Mouse (Mus musculus) midbrain, embryonic 15.5 days (tissue): Measurements from ENCODE around the gene Gart. TPM values are rescaled to one million over a fixed set of nuclear protein-coding genes. Genes with fewer than 3 reads are reported as not detected.

Source experiments
- ATAC-seq: fragments of 200-750 bp; cut with Nextera tagmentation; replicated peaks from 2 replicates; pipeline ENCODE4 v1.8.0; 2017; ENCODE audit warnings: moderate TSS enrichment
- H3K27ac ChIP-seq: fragments of 300-500 bp; sonication (generic); 2 replicates; pipeline ENCODE4 v1.5.1; 2015; ENCODE audit warnings: mild to moderate bottlenecking, inconsistent platforms
- H3K27me3 ChIP-seq: fragments of 300-500 bp; sonication (generic); replicated peaks from 2 replicates; pipeline ENCODE4 v1.6.1; 2015; ENCODE audit warnings: inconsistent platforms
- H3K36me3 ChIP-seq: fragments of 300-500 bp; sonication (generic); replicated peaks from 2 replicates; pipeline ENCODE4 v1.6.1; 2015; ENCODE audit warnings: inconsistent platforms
- H3K4me1 ChIP-seq: fragments of 300-500 bp; sonication (generic); 2 replicates; pipeline ENCODE4 v1.6.1; 2015; ENCODE audit warnings: inconsistent platforms
- H3K4me2 ChIP-seq: fragments of 300-500 bp; sonication (generic); 2 replicates; pipeline ENCODE4 v1.6.1; 2015; ENCODE audit warnings: inconsistent platforms, mild to moderate bottlenecking, moderate library complexity
- H3K4me3 ChIP-seq: fragments of 300-500 bp; sonication (generic); 2 replicates; pipeline ENCODE4 v1.5.1; 2015; ENCODE audit warnings: mild to moderate bottlenecking, inconsistent platforms
- H3K9ac ChIP-seq: fragments of 300-500 bp; sonication (generic); 2 replicates; pipeline ENCODE4 v1.6.1; 2015; ENCODE audit warnings: mild to moderate bottlenecking, inconsistent platforms
- H3K9me3 ChIP-seq: fragments of 300-500 bp; sonication (generic); 2 replicates; pipeline ENCODE4 v1.6.1; 2016; ENCODE audit warnings: inconsistent platforms
- WGBS: fragments of 180-500 bp; shearing (Covaris S2); methylation state at CpG from one replicate; pipeline ENCODE4 v1.1.7; 2015; ENCODE audit warnings: mixed read lengths; 5-methylcytosine and 5-hydroxymethylcytosine counted together
- polyA plus RNA-seq: library from polyadenylated mRNA; unstranded; fragments of >200 nt; fragmentation: Nextera tagmentation; extraction: Ambion mirVana; gene quantifications from 2 replicates; pipeline ENCODE4 v1.2.1, GENCODE M21; 2015

Gart gene
- polyA plus RNA-seq, 1 experiment from 2014 or later = 62.0 TPM

DNA sequence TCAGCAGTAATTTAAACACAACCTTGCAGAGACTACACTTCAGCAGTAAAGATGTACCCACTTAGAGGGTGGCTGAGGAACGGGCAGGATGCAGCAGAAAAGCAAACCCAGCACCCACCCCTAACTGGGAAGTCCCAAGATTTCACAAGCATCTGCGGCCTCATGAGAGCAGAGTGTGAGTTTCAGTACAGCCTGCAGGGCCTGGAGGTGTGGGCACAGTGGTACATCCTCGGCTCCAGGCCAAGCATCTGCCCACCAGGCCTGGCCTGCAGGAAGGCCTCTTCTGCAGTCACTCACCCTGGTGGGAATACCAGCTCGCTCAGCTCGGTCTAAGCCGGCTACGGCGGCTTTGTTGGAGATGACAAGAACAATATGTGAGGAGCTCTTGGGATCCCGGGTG is 23.7 kb downstream of the Gart start:
- no peak for ATAC-seq
- no peak overlapping the region for H3K27ac ChIP-seq
- H3K9ac ChIP-seq = no peak overlapping the region
- peaks cover 35% of the 10 kb centered on the region for H3K36me3 ChIP-seq
- H3K9me3 ChIP-seq = no peaks in the 10 kb centered on the region
- 96% methylated on average over 9 of the region's 9 CpGs for WGBS
- peaks cover 3% of the 10 kb centered on the region; the same call in 1 of the 2 replicates for H3K4me1 ChIP-seq
- H3K4me3 ChIP-seq = no peak overlapping the region
- H3K27me3 ChIP-seq = no peaks in the 10 kb centered on the region
- no peak overlapping the region for H3K4me2 ChIP-seq

DNA sequence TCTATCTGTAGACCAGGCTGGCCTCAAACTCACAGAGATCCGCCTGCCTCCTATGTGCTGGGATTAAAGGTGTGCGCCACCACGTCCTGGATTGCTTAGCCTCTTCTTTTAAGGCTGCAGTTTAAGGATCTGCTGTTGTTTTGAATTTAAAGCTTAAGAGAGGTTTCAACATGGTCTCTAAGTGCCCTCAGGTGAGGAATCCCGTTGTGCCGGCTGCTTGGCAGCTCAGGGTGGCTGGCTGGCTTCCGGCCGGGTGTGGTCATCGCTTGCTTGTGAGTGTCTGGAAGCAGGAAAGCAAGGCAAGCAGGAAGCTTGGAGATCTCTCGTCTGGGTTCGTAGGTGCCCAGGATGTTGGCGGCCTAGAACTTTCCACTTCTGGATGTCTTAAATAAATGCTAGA is 25.8 kb downstream of the Gart start:
- peaks cover 6% of the 10 kb centered on the region; the same call in 1 of the 2 replicates for H3K4me1 ChIP-seq
- H3K27me3 ChIP-seq = no peaks in the 10 kb centered on the region
- no peaks in the 10 kb centered on the region for H3K9me3 ChIP-seq
- H3K27ac ChIP-seq = no peak overlapping the region
- no peak for ATAC-seq
- H3K9ac ChIP-seq = no peak overlapping the region
- 95% methylated on average over 11 of the region's 11 CpGs for WGBS
- peaks cover 26% of the 10 kb centered on the region for H3K36me3 ChIP-seq
- no peak overlapping the region for H3K4me2 ChIP-seq
- H3K4me3 ChIP-seq = no peak overlapping the region

DNA sequence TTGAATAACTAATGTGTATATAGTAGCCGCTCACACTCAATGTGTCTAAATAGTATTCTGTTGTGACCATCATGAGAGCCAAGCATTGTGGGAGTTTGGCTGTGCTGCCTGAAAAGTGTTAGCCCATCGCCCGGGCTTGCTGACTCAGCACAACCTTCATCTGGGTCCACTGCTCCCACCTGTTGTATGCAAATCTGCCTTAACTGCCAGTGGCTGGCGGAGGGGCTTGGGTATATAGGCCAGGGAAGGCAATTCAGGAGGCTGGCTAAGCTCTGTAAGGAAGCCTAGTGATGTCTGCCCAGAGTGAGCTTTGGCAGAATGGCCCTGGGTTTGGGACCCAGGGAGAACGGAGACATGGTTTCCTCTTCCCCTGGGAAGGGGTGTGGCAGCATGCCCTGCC is 26.6 kb downstream of the Gart start:
- Histone ChIP-seq H3K9ac (no peak overlapping the region), H3K27me3 (no peaks in the 10 kb centered on the region), H3K27ac (no peak overlapping the region), H3K36me3 (peaks cover 24% of the 10 kb centered on the region), H3K4me2 (no peak overlapping the region), H3K9me3 (no peaks in the 10 kb centered on the region), H3K4me3 (no peak overlapping the region), H3K4me1 (peaks cover 6% of the 10 kb centered on the region; the same call in 1 of the 2 replicates)
- no peak for ATAC-seq
- WGBS = 94% methylated on average over 5 of the region's 5 CpGs

DNA sequence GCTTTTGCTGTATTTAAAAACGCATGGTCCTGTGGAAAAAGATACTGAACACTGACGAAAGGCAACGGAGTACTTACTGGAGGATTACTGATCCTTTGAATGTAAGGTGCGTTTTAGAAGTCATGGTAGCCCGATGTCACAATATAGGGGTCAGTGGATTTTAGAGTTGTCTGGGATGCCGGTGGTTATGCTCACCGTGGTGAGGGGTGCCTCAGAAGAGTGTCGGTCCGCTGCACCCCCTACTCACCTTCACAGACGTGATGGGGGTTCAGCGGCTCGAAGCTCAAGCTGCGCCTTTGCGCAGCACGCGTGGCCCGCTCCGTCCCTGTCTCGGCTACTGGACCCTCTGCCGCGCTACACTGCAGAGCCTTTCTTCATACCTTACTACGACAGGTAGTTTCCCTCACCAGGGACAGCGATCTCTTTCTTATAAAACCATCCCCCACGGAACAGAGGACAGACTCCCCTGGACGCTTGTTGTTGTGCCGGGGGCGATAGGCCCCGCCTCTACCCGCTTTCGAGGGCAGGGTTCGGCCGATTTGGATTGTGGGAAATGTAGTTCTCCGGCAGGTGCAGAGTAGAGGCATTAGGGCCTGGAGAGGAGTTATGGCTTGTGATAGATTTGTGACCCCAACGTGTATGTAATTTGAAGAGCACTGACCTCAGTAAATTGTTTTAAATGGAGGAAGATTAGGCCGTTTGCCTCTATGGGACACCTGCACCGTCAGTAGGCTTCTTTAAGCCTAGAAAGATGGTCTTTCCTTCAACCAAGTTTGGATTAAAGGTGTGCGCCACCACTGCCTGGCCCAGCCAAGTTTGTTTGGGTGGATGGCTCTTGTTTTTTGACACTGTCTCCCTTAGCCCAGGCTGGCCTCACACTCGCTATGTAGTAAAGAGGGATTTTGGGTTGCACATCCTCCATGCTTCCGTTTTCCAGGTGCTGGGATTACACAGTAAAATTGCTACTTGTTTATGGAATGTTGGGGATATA is 27.9 kb downstream of the Gart start, which contains the start of gene Dnajc28:
Gene Dnajc28 (minus strand): TSS at position 516 of the 991 bp plus-strand sequence.
- Histone ChIP-seq H3K4me3 (peak within 1 kb of the TSS; percentile 74), H3K36me3 (peaks cover 18% of the 10 kb centered on the region), H3K9ac (peak within 1 kb of the TSS; percentile 50), H3K4me1 (peaks cover 6% of the 10 kb centered on the region; the same call in 1 of the 2 replicates), H3K9me3 (no peaks in the 10 kb centered on the region), H3K4me2 (peak within 1 kb of the TSS; percentile 53), H3K27ac (peak within 1 kb of the TSS; percentile 57), H3K27me3 (no peaks in the 10 kb centered on the region)
- WGBS = 10% methylated on average over 39 of the region's 39 CpGs
- ATAC-seq = peak; percentile 95

DNA sequence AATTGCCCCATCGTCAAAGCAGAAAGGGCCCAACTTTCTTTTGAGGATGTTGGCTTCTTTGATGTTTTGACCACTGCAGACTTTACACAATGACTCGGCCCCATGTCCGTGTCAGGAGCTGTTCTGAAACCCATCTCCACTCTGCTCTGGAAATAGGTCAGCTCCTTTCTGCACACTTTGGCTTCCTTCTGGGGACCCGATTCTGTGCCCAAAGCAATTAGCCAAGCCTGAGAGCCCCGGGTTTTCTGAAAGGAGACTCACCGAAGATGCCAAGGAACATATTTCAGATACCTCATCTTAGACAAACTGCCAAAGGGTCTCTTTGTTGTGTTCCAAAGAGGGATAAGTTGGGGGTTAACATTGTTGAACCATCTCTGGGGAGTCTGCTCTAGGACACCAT is 32.2 kb downstream of the Gart start:
- H3K36me3 ChIP-seq = no peaks in the 10 kb centered on the region
- no peak overlapping the region for H3K4me3 ChIP-seq
- no peak overlapping the region for H3K9ac ChIP-seq
- no peak overlapping the region for H3K4me2 ChIP-seq
- H3K27me3 ChIP-seq = no peaks in the 10 kb centered on the region
- no peaks in the 10 kb centered on the region for H3K9me3 ChIP-seq
- H3K4me1 ChIP-seq = peaks cover 6% of the 10 kb centered on the region; the same call in 1 of the 2 replicates
- ATAC-seq = no peak
- no peak overlapping the region for H3K27ac ChIP-seq
- WGBS = 86% methylated on average over 6 of the region's 6 CpGs

DNA sequence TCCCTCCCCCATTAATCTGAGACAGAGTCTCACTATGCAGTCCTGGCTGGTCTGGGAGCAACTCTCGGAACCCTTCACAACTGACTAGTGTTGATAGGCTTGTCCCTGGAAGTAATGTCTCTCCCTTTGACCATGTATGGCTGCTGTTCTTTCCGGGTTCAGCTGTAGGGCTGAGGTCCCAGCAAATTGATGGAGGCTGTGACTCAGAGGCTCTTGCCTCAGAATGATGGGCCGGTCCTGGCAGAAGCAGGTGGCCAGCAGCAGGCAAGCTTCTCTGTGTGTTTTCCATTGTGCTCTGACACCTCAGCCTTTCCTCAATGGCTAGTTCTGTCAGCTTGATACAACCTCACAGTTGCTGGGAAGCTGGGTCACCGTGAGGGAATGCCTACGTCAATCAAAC is 34.2 kb downstream of the Gart start:
- H3K36me3 ChIP-seq = no peaks in the 10 kb centered on the region
- no peak overlapping the region for H3K9ac ChIP-seq
- H3K27ac ChIP-seq = no peak overlapping the region
- no peaks in the 10 kb centered on the region for H3K27me3 ChIP-seq
- WGBS = 81% methylated on average over 5 of the region's 5 CpGs
- no peaks in the 10 kb centered on the region for H3K9me3 ChIP-seq
- no peak overlapping the region for H3K4me3 ChIP-seq
- no peaks in the 10 kb centered on the region for H3K4me1 ChIP-seq
- no peak for ATAC-seq
- no peak overlapping the region for H3K4me2 ChIP-seq

DNA sequence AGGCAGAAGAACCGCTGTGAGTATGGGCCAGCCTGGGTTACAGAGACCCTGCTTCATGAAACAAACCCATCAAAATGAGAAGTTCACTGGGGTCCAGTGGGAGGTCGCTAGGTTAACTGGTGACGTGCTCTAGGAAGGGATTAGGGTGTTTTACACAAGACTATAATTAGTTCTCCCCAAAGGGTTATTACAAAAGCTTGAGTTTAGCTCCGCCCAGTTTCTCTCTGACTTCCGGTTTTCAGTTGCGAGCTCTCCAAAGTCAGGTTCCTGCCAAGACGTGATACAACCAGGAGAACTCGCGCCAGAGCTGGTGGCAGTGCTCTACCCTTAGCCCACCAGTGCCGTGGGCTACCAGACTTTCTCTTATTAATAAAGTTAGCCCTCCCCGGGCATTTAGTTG is 35.5 kb downstream of the Gart start:
- ATAC-seq = no peak
- Histone ChIP-seq H3K9ac (no peak overlapping the region), H3K9me3 (no peaks in the 10 kb centered on the region), H3K4me3 (no peak overlapping the region), H3K36me3 (no peaks in the 10 kb centered on the region), H3K27me3 (no peaks in the 10 kb centered on the region), H3K4me2 (no peak overlapping the region), H3K4me1 (no peaks in the 10 kb centered on the region), H3K27ac (no peak overlapping the region)
- 72% methylated on average over 11 of the region's 11 CpGs for WGBS

DNA sequence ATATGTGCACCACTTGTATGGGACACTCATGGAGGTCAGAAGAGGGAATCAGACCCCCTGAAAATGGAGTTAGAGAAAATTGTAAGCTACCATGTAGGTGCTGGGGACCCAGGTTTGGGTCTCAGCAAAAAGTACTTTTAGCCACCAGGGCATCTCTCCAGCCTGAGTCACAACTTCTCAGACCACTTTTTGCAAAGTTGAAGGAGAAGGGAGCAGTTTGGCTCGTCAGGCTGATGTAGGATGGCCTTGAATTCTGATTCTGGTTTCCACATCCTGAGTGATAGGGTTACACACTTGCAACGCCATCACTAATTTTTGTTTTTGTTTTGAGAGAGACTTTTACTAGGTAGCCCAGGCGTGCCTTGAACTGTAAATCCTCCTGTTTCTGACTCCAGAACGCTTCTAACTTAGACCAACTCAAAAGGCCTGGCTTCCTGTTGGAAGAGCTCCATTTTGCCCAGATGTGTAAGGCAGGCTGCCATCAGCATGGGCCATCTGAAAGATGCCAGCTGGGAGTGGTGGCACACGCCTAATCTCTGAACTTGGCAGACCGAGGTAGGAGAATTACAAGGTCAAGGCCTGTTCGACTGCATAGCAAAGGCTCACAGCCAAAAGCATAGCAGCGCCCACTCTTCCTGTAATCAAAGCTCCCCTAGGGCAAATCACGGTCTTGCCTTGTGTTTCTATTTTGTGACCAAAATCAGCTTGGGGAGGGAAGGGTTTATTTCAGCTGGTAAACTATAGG is 37.1 kb downstream of the Gart start:
- ATAC-seq = no peak
- Histone ChIP-seq H3K4me2 (no peak overlapping the region), H3K27me3 (no peaks in the 10 kb centered on the region), H3K9ac (no peak overlapping the region), H3K4me1 (no peaks in the 10 kb centered on the region), H3K9me3 (no peaks in the 10 kb centered on the region), H3K4me3 (no peak overlapping the region), H3K27ac (no peak overlapping the region), H3K36me3 (no peaks in the 10 kb centered on the region)
- 80% methylated on average over 9 of the region's 9 CpGs for WGBS

DNA sequence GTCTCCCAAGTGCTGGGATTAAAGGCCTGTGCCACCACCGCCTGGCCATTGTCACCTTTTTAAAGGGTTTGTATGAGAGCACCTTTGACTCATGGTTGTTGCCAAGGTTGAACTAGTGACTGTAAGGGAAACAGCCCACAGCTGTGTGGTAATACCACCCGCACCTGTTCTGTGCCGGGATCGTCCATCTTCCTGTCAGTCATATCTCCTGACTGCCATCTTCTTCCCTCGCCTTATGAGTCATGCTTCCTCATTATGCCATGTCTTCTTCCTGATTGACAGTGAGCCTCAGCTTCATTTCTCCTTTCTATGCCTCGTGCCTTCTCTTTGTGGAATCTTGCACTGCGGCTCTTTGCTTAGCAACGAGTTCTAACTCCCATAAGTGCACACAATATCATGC is 39.8 kb downstream of the Gart start:
- 93% methylated on average over 8 of the region's 8 CpGs for WGBS
- Histone ChIP-seq H3K4me3 (no peak overlapping the region), H3K27me3 (no peaks in the 10 kb centered on the region), H3K36me3 (no peaks in the 10 kb centered on the region), H3K9me3 (no peaks in the 10 kb centered on the region), H3K4me1 (no peaks in the 10 kb centered on the region), H3K27ac (no peak overlapping the region), H3K4me2 (no peak overlapping the region), H3K9ac (no peak overlapping the region)
- ATAC-seq = no peak

DNA sequence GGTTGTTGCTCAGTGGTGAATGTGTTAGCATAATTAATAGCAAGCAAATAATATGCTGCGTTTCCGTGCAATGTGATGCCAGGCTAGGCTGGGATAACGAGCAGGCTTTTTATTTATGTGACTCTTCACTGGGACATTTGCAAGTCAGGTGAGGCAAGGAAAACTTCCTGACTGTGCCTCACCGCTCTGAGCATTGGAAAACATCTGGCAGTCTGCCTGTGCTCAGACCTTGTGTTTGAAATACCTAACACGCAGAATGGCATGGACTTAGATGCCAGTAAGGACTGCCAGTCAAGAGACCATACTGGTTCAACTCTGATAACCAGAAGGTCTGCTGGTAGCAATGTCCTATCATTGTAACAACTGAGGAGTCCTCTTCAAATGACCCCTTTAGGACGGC is 41.6 kb downstream of the Gart start:
- H3K4me3 ChIP-seq = no peak overlapping the region
- no peak overlapping the region for H3K9ac ChIP-seq
- no peak overlapping the region for H3K27ac ChIP-seq
- WGBS = 81% methylated on average over 6 of the region's 6 CpGs
- H3K4me2 ChIP-seq = no peak overlapping the region
- no peaks in the 10 kb centered on the region for H3K36me3 ChIP-seq
- no peaks in the 10 kb centered on the region for H3K27me3 ChIP-seq
- H3K9me3 ChIP-seq = no peaks in the 10 kb centered on the region
- ATAC-seq = no peak
- H3K4me1 ChIP-seq = no peaks in the 10 kb centered on the region

DNA sequence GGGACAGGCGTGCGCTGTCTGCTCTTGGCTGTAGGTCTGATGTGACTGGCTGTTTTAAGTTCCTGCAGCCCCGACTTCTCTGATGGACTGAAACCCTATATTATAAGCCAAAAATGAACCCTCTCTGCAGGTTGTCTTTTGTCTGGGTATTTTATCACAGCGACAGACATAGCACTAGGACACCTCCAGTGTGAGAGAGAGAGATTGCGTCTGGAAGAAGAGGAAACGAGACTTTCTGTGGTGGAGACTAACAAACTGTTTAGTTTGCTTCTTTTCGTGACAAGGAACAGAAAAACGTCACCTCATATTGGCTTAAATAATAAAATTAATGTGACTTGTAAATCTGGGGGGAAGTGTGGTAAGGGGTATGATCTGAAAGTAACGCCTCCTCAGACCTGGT is 45.1 kb downstream of the Gart start:
- Histone ChIP-seq H3K9ac (no peak overlapping the region), H3K36me3 (no peaks in the 10 kb centered on the region), H3K27ac (no peak overlapping the region), H3K4me3 (no peak overlapping the region), H3K27me3 (0 out of 2 replicates have a peak, but pooled peaks cover 4% of the 10 kb centered on the region), H3K4me1 (peaks cover 3% of the 10 kb centered on the region), H3K4me2 (no peak overlapping the region), H3K9me3 (no peaks in the 10 kb centered on the region)
- 83% methylated on average over 9 of the region's 9 CpGs for WGBS
- ATAC-seq = no peak

DNA sequence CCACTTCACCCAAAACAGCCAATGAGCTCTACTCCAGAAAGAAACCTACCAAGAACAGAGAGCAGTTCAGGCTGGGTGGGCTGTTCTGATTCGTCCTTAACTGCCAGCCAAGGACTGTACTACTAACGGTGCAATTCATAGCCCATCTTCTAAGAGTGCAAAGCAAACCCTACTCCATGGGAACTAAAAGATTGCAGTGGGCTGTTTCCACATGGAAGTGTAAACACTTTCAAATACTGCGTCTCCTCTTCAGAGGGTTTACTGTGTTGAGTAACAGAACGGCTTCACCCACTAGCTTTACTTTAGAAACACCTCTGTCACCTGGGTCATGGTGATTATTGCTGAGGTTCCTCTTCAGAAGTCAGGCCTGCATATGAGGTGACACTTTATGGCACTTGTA is 45.7 kb downstream of the Gart start:
- H3K4me1 ChIP-seq = peaks cover 7% of the 10 kb centered on the region
- 91% methylated on average over 4 of the region's 4 CpGs for WGBS
- 0 out of 2 replicates have a peak, but pooled peaks cover 4% of the 10 kb centered on the region for H3K27me3 ChIP-seq
- no peak overlapping the region for H3K4me3 ChIP-seq
- H3K27ac ChIP-seq = no peak overlapping the region
- no peak for ATAC-seq
- no peak overlapping the region for H3K9ac ChIP-seq
- no peaks in the 10 kb centered on the region for H3K9me3 ChIP-seq
- H3K36me3 ChIP-seq = no peaks in the 10 kb centered on the region
- H3K4me2 ChIP-seq = no peak overlapping the region
